Mouse (Mus musculus) intestine, postnatal 0 days (tissue): ENCODE measurements around the gene Chmp6. TPM values are rescaled to one million over a fixed set of nuclear protein-coding genes. Genes with fewer than 3 reads are reported as not detected.

Experiments used
- ATAC-seq: fragments of 200-750 bp; cut with Nextera tagmentation; 2 replicates; pipeline ENCODE4 v1.8.0; 2017; ENCODE audit warnings: mild to moderate bottlenecking, moderate TSS enrichment, moderate library complexity
- H3K27ac ChIP-seq: fragments of 300-500 bp; sonication (generic); 2 replicates; pipeline ENCODE4 v1.5.1; 2014; ENCODE audit warnings: mild to moderate bottlenecking, low read depth, low read length, moderate library complexity
- H3K27me3 ChIP-seq: fragments of 300-500 bp; sonication (generic); replicated peaks from 2 replicates; pipeline ENCODE4 v1.6.1; 2014; ENCODE audit warnings: low read length, mixed read lengths; ENCODE audit not compliant: control insufficient read depth, insufficient read depth
- H3K36me3 ChIP-seq: fragments of 300-500 bp; sonication (generic); 2 replicates; pipeline ENCODE4 v1.6.1; 2014; ENCODE audit warnings: mild to moderate bottlenecking, moderate library complexity; ENCODE audit not compliant: control insufficient read depth, insufficient read depth
- H3K4me1 ChIP-seq: fragments of 300-500 bp; sonication (generic); replicated peaks from 2 replicates; pipeline ENCODE4 v1.6.1; 2014; ENCODE audit warnings: antibody characterized with exemption, low read length, mixed read lengths; ENCODE audit not compliant: control insufficient read depth, insufficient read depth
- H3K4me2 ChIP-seq: fragments of 300-500 bp; sonication (generic); replicated peaks from 2 replicates; pipeline ENCODE4 v1.6.1; 2014; ENCODE audit warnings: low read depth, mild to moderate bottlenecking, moderate library complexity
- H3K4me3 ChIP-seq: fragments of 300-500 bp; sonication (generic); 2 replicates; pipeline ENCODE4 v1.5.1; 2014; ENCODE audit warnings: low read depth, low read length
- H3K9ac ChIP-seq: fragments of 300-500 bp; sonication (generic); 2 replicates; pipeline ENCODE4 v1.6.1; 2014; ENCODE audit warnings: mild to moderate bottlenecking, low read depth, low read length
- H3K9me3 ChIP-seq: fragments of 300-500 bp; sonication (generic); 2 replicates; pipeline ENCODE4 v1.6.1; 2016; ENCODE audit warnings: mixed run types; ENCODE audit not compliant: control insufficient read depth
- CTCF ChIP-seq: sonication (generic); IDR thresholded peaks from 2 replicates; pipeline ENCODE4 v1.5.1; 2016; ENCODE audit warnings: low read depth, mild to moderate bottlenecking, control low read depth, antibody characterized with exemption, moderate library complexity
- WGBS: fragments of 180-500 bp; shearing (Covaris S2); extraction: QIAGEN DNeasy Blood & Tissue Kit; methylation state at CpG from one replicate; pipeline ENCODE4 v1.1.7; 2014; 5-methylcytosine and 5-hydroxymethylcytosine counted together
- polyA plus RNA-seq: library from polyadenylated mRNA; unstranded; fragments of >200 nt; fragmentation: Nextera tagmentation; extraction: Ambion mirVana; gene quantifications from 2 replicates; pipeline ENCODE4 v1.2.1, GENCODE M21; 2015

Gene Chmp6
- polyA plus RNA-seq, 1 experiment from 2014 or later, result 121 TPM

DNA sequence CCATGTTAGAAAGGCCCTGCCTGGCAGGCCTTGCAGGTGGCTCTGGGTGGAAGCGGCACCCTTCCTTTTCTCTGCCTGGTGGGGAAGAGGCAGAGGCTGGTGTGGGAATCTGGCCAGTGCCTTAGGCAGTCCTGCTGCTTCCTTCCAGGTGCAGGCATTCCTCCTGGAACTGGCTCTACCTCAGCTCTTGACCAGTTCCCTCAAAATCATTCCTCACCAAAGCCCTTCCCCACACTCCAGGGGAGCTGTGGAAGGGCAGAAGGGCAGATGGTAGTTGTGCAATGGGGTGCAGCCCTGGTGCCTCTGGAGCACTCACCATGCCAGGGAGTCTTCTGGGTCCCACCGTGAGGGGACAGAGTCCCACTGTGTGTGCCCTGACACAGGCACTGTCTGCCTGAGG lies 23.2 kb downstream of the Chmp6 start:
- ATAC-seq, result no peak
- Histone ChIP-seq H3K4me2 (no peak overlapping the region), H3K27me3 (no peaks in the 10 kb centered on the region), H3K36me3 (no peaks in the 10 kb centered on the region), H3K27ac (no peak overlapping the region), H3K4me1 (peaks cover 17% of the 10 kb centered on the region; the same call in 1 of the 2 replicates), H3K4me3 (no peak overlapping the region), H3K9me3 (no peaks in the 10 kb centered on the region), H3K9ac (no peak overlapping the region)
- WGBS, result 75% methylated on average over 2 of the region's 2 CpGs
- no peak for TF ChIP-seq CTCF

DNA sequence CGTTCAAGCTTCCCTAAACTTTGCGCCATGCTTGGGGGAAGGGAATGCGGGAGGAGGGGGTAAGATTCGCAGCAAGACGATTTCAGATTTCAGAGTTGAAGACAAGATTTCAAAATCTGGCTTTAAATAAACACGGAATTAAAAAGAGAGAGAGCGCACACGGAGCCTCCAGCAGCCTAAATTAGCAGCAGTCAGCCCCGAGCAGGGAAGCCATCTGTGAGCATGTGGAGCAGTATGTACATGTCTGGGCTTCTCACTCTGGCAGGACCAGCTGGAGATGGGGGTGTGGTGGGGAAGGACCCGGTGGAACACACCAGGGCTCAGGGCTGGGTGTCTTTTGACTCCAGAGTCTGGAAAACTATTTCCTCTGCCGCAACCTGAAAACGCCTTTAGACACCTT lies 24.0 kb downstream of the Chmp6 start:
- TF ChIP-seq CTCF, result no peak
- peaks cover 17% of the 10 kb centered on the region; the same call in 1 of the 2 replicates for H3K4me1 ChIP-seq
- H3K4me3 ChIP-seq, result no peak overlapping the region
- no peak for ATAC-seq
- H3K9ac ChIP-seq, result no peak overlapping the region
- H3K36me3 ChIP-seq, result no peaks in the 10 kb centered on the region
- H3K27ac ChIP-seq, result no peak overlapping the region
- 55% methylated on average over 12 of the region's 12 CpGs for WGBS
- H3K9me3 ChIP-seq, result no peaks in the 10 kb centered on the region
- no peak overlapping the region for H3K4me2 ChIP-seq
- no peaks in the 10 kb centered on the region for H3K27me3 ChIP-seq

DNA sequence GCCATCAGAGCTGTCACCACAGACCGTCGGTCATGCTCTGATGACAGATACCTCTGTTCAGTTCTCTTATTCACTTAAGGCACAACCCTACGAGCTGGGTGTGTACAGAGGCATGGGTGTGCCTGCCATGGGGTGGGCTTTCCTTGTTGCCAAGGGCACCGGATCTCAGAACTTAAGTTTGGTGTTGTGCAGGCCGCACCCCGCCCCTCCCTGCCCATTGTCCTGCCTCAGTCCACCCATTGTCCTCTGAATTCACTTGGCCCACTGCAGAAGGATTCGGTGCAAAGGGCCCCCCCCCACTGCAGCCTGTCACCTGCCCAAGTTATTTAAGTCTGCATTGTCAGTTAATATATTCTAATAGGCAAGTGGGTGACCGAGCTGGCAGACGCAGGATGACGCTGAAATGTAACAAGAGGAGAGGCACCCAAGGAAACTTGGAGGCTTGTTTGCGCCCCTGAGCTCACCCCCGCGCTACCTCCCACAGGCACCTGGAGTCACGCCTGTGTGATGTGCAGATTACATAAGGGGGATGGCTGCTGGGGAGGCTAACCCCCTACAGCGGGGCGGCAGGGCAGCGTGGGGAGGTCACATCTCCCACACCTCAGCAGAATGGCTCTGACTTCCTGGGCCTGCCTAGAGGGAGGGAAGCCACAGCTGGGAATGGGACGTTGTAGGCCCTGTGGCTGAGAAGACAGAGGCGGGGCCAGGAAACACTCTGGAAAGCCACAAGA lies 24.7 kb downstream of the Chmp6 start:
- no peak for TF ChIP-seq CTCF
- peak overlapping the region; percentile 17; the same call in 1 of the 2 replicates for H3K9ac ChIP-seq
- H3K4me3 ChIP-seq, result no peak overlapping the region
- no peaks in the 10 kb centered on the region for H3K9me3 ChIP-seq
- H3K4me1 ChIP-seq, result peaks cover 17% of the 10 kb centered on the region; the same call in 1 of the 2 replicates
- ATAC-seq, result no peak
- H3K27me3 ChIP-seq, result no peaks in the 10 kb centered on the region
- 52% methylated on average over 19 of the region's 19 CpGs for WGBS
- 0 out of 2 replicates have a peak overlapping the region, but pooled peaks have one; percentile 4 for H3K4me2 ChIP-seq
- no peak overlapping the region for H3K27ac ChIP-seq
- H3K36me3 ChIP-seq, result no peaks in the 10 kb centered on the region

DNA sequence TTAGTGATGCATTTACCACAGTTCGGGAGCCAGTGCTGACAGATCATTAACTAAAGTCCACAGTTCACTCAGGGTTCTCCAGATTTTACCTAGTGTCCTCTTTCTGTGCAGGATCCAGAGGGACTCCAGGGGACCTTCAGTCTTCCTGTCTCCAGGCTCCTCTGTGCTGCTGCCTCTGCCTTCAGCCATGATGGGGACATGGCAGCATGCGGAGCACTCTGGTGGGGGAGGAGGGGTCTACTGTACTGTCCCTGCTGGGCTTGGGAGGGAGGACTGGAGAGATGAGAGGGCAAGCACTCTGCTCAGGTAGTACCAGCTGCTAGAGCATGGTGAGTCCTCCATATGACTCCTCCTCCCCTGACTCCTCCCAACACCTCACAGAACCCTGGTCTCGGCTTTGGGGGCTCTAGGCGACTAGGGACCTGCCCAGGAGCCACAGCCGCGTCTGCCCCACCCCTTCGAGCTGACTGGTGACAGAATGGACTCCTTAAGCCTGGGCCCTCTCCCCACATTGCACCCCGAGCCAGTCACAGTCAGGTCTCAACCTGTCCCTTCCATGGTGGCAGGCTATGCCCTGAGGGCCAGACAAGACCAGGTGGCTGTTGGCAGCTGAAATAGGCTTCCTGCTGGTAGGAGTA lies 26.0 kb downstream of the Chmp6 start:
- TF ChIP-seq CTCF, result 0 out of 2 replicates have a peak, but pooled peaks have one; percentile 2
- Histone ChIP-seq H3K27ac (0 out of 2 replicates have a peak overlapping the region, but pooled peaks have one; percentile 8), H3K9me3 (no peaks in the 10 kb centered on the region), H3K4me3 (no peak overlapping the region), H3K9ac (0 out of 2 replicates have a peak overlapping the region, but pooled peaks have one; percentile 4), H3K4me2 (peak overlapping the region; percentile 4; the same call in 1 of the 2 replicates), H3K36me3 (no peaks in the 10 kb centered on the region), H3K27me3 (no peaks in the 10 kb centered on the region), H3K4me1 (peaks cover 24% of the 10 kb centered on the region)
- ATAC-seq, result no peak
- WGBS, result 37% methylated on average over 8 of the region's 8 CpGs

DNA sequence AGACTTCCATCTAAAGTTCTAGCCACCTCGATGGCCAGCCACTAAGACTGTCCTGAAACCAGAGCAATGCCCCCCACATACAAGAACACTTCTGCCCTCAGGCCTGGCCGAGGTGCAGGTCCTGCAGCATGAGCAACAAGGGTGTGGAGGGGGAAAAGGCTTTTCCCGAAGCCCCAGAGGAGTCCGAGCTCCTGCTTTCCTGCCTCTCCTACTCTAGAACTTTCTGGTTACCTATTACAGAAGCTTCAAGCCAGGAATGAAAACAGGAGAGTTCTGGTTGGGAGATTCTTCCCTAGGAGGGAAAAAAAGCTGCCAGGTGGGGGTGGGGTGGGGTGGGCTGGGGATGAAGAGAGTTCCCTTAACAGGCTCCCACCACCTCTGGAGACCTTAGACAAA lies 26.5 kb downstream of the Chmp6 start:
- H3K4me3 ChIP-seq, result no peak overlapping the region
- 0 out of 2 replicates have a peak overlapping the region, but pooled peaks have one; percentile 4 for H3K9ac ChIP-seq
- H3K27me3 ChIP-seq, result no peaks in the 10 kb centered on the region
- no peaks in the 10 kb centered on the region for H3K36me3 ChIP-seq
- H3K4me2 ChIP-seq, result 0 out of 2 replicates have a peak overlapping the region, but pooled peaks have one; percentile 4
- no peak for ATAC-seq
- peaks cover 24% of the 10 kb centered on the region for H3K4me1 ChIP-seq
- 67% methylated on average over 4 of the region's 4 CpGs for WGBS
- no peak for TF ChIP-seq CTCF
- no peaks in the 10 kb centered on the region for H3K9me3 ChIP-seq
- H3K27ac ChIP-seq, result no peak overlapping the region

DNA sequence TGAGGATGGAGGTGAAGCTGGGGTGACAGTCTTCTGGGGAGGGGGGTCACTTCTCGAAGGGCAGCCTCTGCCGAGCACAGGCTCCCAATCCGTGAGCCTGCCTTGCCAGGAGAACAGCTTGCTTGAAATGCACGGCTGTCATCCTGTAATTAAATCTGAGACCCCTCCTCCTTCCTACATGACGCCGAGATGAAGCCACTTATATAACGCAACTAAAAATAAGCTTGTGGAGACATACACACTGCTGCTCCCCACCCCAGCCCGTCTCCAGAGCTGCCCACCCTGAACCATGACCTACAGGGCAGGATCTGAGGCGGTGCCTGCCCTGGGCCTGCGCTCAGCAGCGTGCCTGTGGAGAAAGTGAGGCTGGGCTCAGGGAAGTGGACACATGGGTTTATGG lies 26.9 kb downstream of the Chmp6 start:
- Histone ChIP-seq H3K9ac (no peak overlapping the region), H3K4me3 (no peak overlapping the region), H3K27ac (no peak overlapping the region), H3K36me3 (no peaks in the 10 kb centered on the region), H3K27me3 (no peaks in the 10 kb centered on the region), H3K9me3 (no peaks in the 10 kb centered on the region), H3K4me2 (no peak overlapping the region), H3K4me1 (peaks cover 28% of the 10 kb centered on the region)
- WGBS, result 69% methylated on average over 11 of the region's 11 CpGs
- TF ChIP-seq CTCF, result no peak
- no peak for ATAC-seq
